Mouse (Mus musculus) megakaryocyte, adult 5-6 weeks (primary cell): ENCODE data around the gene T2. TPM values are rescaled to one million over a fixed set of nuclear protein-coding genes. Genes with fewer than 3 reads are reported as not detected.
"Not testable (repeated sequence)": the region's sequence is repeated elsewhere in the genome, so short reads cannot be mapped to it uniquely, and the experiment has no call there.

Experiments
- ATAC-seq: 2 replicates; pipeline ENCODE4 v1.8.0; 2016; ENCODE audit warnings: mild to moderate bottlenecking, inconsistent platforms; ENCODE audit not compliant: poor library complexity, severe bottlenecking
- total RNA-seq, 2 experiments: library from RNA; stranded (forward) in 1 of 2; stranded (reverse) in 1 of 2; fragments of 153-499, 151-499 nt in 1 of 2; fragments of 221-1000, 200-1000 nt in 1 of 2; gene quantifications; 2 replicates each; pipeline versions ENCODE4 v1.2.3 to v1.2.4; 2015 to 2017

The T2 gene
- total RNA-seq, 2 experiments from 2014 or later: 0.59 TPM; not detected in 1

DNA sequence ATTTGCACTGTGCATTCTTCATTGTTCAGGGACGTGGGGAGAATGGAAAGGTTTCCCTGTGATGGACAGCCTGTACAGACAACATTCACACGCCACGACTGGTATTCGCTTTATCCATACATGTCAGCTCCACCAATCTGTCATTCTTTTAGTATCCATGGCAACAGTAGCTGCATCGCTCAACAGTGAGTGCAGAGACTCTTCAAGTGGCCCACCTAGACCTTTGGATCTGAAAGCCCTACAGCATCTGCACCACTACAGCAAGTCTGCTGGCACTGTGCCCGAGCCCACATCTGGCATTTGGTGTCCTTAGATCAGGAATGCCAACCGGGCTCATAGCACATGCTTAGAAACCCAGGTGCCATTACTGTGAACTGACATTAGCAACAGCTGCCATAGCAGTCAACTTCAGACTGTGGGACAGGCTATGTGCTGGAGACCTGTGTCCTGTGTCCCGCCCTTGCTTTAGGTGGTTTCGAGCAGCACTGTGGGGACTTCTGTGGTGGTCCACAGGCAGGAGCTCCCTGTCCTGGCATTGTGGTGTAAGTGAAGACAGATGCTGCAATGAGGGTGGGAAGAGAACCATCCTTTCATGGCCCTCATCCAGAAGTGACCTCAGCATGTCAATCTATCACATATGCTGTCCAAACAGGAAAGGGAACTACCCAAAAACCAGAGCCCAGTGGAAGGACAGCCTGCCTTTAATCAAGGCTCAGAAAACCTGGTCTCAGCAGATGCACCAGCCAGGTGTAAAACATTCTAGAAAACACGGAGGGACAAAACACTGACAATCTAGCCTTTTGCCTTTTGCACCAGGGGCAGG is 5.7 kb downstream of the T2 start:
- ATAC-seq: no peak

GRCm38 (mm10) chr17:8367514-8368480 is 12.0 kb downstream of the T2 start:
- no peak for ATAC-seq

GRCm38 (mm10) chr17:8368570-8368969 is 12.8 kb downstream of the T2 start:
- no peak for ATAC-seq

- ATAC-seq: no peak
These were observed 13.4 kb downstream of the T2 start for GRCm38 (mm10) chr17:8369171-8369570.

- ATAC-seq: no peak
These were observed 14.9 kb downstream of the T2 start for GRCm38 (mm10) chr17:8370634-8371229.

DNA sequence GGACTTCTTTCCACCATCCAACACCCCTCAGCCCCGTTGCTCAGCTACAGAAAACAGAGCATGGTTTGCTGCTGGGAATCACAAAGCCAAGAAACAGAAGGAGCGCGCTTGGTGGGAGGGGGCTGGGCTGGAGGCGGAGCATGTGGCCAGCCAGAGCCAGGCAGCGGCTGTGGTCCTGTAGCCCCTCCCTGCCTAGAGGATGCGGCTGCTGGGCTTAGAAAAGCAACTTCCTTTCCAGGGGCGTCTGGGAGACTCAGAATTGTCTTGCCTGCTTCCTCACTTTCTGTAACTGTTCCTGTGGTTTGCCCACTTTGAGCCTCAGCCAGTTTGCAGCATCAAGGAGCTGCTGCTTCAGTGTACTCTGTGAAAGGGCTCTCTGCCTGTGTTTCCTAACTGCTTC is 16.0 kb downstream of the T2 start:
- peak; percentile 87 for ATAC-seq

DNA sequence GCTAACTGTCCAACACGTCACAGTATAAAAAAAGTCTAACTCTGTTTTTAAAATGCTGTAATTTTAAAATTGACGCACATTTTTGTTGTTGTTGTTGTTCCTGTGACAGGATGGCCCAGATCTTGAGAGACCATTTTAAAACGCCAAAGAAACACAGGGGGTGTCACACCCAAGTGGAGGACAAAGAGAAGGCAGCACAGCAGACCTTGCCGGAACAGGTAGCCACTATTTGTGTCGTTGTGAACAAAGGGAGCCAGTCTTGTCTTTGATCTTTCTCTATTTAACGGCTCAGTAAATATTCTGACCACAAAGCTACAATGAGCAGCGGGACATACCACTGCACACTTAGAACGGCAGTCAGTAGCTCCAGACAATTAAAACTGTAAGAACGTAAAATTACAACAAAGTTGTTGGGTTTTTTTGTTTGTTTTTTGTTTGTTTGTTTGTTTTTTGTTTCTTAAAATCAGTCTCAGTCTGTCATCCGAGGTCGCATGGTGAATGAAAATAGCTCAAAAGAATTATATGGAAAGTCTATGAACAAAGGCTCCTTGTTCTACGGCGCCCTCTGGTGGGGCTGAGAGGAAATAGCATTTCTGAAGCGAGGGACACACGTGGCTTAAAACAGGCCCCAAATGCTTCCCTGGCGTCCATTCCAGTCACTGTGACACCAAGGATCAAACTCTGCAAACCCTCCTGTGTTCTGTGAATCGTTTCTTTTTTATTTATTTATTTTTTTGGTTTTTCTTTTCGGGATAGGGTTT is 16.7 kb downstream of the T2 start:
- ATAC-seq: peak; percentile 71

GRCm38 (mm10) chr17:8377298-8377697 is 21.5 kb downstream of the T2 start:
- no peak for ATAC-seq

GRCm38 (mm10) chr17:8385441-8385840 is 29.6 kb downstream of the T2 start:
- ATAC-seq: no peak

- peak; percentile 45; the same call in 1 of the 2 replicates for ATAC-seq
These were observed 32.7 kb downstream of the T2 start for GRCm38 (mm10) chr17:8388463-8388862.

- peak; percentile 54; the same call in 1 of the 2 replicates for ATAC-seq
These were observed 33.4 kb downstream of the T2 start for GRCm38 (mm10) chr17:8388990-8389789.

DNA sequence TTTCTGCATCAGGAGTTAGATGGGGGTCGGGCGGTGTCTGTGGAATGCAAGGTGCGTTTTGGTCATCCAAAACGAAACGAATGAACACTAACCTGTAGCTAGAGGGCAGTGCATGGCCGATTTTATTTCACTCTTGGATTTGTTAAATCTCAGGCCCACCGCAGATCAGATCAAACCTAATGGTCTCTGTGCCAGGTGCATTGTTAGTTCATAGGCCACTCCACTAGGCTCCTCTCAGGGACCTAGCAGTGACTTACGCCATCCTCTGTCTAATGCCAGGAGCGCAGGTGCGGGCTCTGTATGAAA is 34.0 kb downstream of the T2 start:
- ATAC-seq: no peak

GRCm38 (mm10) chr17:8390487-8390886 is 34.7 kb downstream of the T2 start:
- ATAC-seq: peak; percentile 60

GRCm38 (mm10) chr17:8396371-8396770 is 40.6 kb downstream of the T2 start:
- no peak for ATAC-seq

- no peak for ATAC-seq
These were observed 42.2 kb downstream of the T2 start for GRCm38 (mm10) chr17:8397946-8398345.

DNA sequence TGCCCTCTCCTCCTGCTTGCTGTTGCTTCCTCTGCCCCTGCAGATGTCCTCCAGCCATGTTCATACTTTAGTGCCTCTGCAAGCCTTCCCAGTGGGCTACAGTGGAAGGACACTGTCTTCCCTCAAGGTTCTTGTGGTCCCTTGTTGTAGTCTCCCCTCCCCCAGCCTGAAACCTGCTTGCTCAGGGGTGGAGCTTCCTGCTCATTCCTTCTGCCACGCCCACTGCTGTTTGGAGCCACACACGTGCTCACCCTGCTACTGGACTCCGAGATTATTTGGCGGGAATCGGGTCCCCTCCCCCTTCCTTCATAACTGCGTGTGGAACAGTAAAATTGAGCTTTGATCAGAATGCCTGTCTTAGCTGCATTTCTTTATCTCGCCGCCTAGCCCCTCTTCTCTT is 48.1 kb downstream of the T2 start:
- ATAC-seq: not testable (repeated sequence)

GRCm38 (mm10) chr17:8406285-8406684 is 50.5 kb downstream of the T2 start:
- ATAC-seq: no peak

- not testable (repeated sequence) for ATAC-seq
These were observed 52.2 kb downstream of the T2 start for GRCm38 (mm10) chr17:8408002-8408401.

- no peak for ATAC-seq
These were observed 53.0 kb downstream of the T2 start for GRCm38 (mm10) chr17:8408589-8409295.
